Mouse (Mus musculus): Measurements from ENCODE around the gene Cacul1.

DNA sequence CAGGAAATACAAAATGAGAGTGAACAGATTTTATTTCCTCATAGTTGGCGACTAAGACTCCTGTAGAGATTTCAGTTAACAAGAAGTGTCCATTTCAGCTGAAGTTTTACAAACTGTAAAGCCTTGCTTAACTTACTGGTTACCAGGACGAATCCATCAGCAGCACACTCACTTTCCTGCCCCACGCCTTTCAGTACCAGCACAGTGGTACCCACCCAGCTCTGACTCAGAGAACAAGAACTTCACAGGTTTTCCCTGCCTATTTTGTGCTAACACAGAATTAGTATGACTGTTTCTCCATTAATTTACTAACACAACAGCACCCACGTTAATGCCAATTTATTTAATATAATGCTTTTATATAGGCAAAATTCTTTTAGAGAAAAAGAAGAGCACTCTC is 53.9 kb downstream of the Cacul1 start:
- TF ChIP-seq CTCF (IDR thresholded peaks at IDR 0.05; ENCODE audit: low read depth) (no peak), EP300 (IDR thresholded peaks at IDR 0.05; ENCODE audit: low read depth) (no peak)
